In the genomic region with DNA sequence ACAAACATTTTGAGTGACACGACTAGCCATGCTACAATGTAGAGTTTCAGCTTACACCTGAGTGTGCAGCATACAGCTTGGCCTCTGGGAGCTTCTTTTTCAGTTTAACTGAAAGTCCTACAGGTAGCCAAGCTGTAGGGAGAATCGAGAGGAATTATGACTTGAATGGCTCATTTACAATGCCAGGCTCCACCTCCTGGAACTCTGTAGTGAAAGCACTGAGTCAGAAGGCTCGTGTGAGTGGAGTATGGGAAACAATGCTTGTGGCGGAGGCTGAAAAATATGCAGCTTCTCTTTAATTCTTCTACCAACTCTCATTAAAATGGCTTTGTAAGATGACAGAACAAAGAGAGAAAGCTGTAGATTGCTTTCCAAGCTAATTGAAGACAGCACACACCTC, we compare ENCODE assay signal across 21 mouse cellular contexts.
DNase-seq lines count a peak whose midpoint lies in the region; ATAC-seq lines count a peak whose summit lies in the region.
"Had no signal": no experiment of that assay in that cellular context is flagged by ENCODE, and none has a peak within 500 bp of the region (broad histone marks: within the 10 kb centered on the region; RNA-seq: fewer than 3 reads in every experiment).

No protein-coding gene starts in this region.

- DNase-seq in frontal cortex, postnatal 10 days (ENCODE audit: low spot score in 2 of 2) = no peak
- DNase-seq in right cerebral cortex, adult 18-20 months = peak; percentile 19
- no peak for DNase-seq in right cerebral cortex, postnatal 4 days
- peak; percentile 7 for DNase-seq in Muller cell, postnatal 12 days (ENCODE audit: inconsistent ontology term)
- peak; percentile 27 for DNase-seq in R1 (ENCODE audit: low read depth, low spot score)
- DNase-seq in spleen, postnatal 14 days (ENCODE audit: low spot score in 2 of 2) = no peak
- DNase-seq: adrenal gland, adult 2 months; adrenal gland, postnatal 10 days; adrenal gland, postnatal 25 days; cerebellum, adult 11-12 months; cerebellum, adult 2 months; cerebellum, adult 9-10 months; cerebellum, postnatal 10 days; cerebellum, postnatal 25 days had no signal

- H3K36me3 ChIP-seq in kidney, embryonic 16.5 days (ENCODE audit: insufficient read depth, low read length) = no peaks in the 10 kb centered on the region
- H3K36me3 ChIP-seq: embryonic facial prominence, embryonic 10.5 days; embryonic facial prominence, embryonic 12.5 days; forebrain, embryonic 15.5 days had no signal

- H3K9ac ChIP-seq in kidney, embryonic 16.5 days (replicated peaks; ENCODE audit: low read length) = no peak overlapping the region
- H3K9ac ChIP-seq: embryonic facial prominence, embryonic 12.5 days; forebrain, embryonic 13.5 days; forebrain, embryonic 15.5 days had no signal

- H3K4me3 ChIP-seq in kidney, embryonic 16.5 days (ENCODE audit: low read length) = no peak overlapping the region
- H3K4me3 ChIP-seq: embryonic facial prominence, embryonic 10.5 days; embryonic facial prominence, embryonic 12.5 days; forebrain, embryonic 13.5 days; forebrain, embryonic 15.5 days had no signal

- peak; percentile 92 for ATAC-seq in frontal cortex, adult (ENCODE audit: low TSS enrichment)
- no peak for ATAC-seq in kidney, embryonic 16.5 days (ENCODE audit: low FRiP score, low TSS enrichment)
- ATAC-seq: forebrain, embryonic 13.5 days; forebrain, embryonic 15.5 days; Patski had no signal

- no peak overlapping the region for H3K4me2 ChIP-seq in kidney, embryonic 16.5 days (replicated peaks; ENCODE audit: low read depth, low read length)
- H3K4me2 ChIP-seq: embryonic facial prominence, embryonic 12.5 days; forebrain, embryonic 13.5 days; forebrain, embryonic 15.5 days had no signal

- H3K4me1 ChIP-seq in kidney, embryonic 16.5 days (ENCODE audit: insufficient read depth, low read length) = no peaks in the 10 kb centered on the region

- no peak overlapping the region for H3K27ac ChIP-seq in kidney, embryonic 16.5 days (ENCODE audit: low read length)
- H3K27ac ChIP-seq: embryonic facial prominence, embryonic 10.5 days; embryonic facial prominence, embryonic 12.5 days; forebrain, embryonic 13.5 days; forebrain, embryonic 15.5 days had no signal

- no peaks in the 10 kb centered on the region for H3K9me3 ChIP-seq in kidney, embryonic 16.5 days (ENCODE audit: low read length)
- H3K9me3 ChIP-seq: embryonic facial prominence, embryonic 10.5 days; embryonic facial prominence, embryonic 12.5 days; forebrain, embryonic 13.5 days; forebrain, embryonic 15.5 days had no signal

- 47% methylated on average over 4 of the region's 4 CpGs for WGBS in kidney, embryonic 16.5 days

- H3K27me3 ChIP-seq in kidney, embryonic 16.5 days (ENCODE audit: insufficient read depth, low read length) = no peaks in the 10 kb centered on the region
- H3K27me3 ChIP-seq: embryonic facial prominence, embryonic 12.5 days; forebrain, embryonic 13.5 days; forebrain, embryonic 15.5 days had no signal

Comparison
In these comparisons a context has a peak if more than half of its experiments do, and no peak if none do; other contexts are left out.
1. DNase-seq: peak in right cerebral cortex, adult 18-20 months (single experiment), Muller cell, postnatal 12 days (single experiment) and R1 (single experiment); none in frontal cortex, postnatal 10 days (0 of 2), right cerebral cortex, postnatal 4 days (single experiment) and spleen, postnatal 14 days (0 of 2).